Mouse (Mus musculus) small intestine, adult 2 months (tissue): ENCODE measurements around the gene Fosl2. TPM values are rescaled to one million over a fixed set of nuclear protein-coding genes. Genes with fewer than 3 reads are reported as not detected.

Source experiments
- H3K27ac ChIP-seq: fragments of 200-500 bp; 2 replicates; pipeline ENCODE4 v1.5.1; 2012; ENCODE audit warnings: low read depth, low read length, control low read depth, inconsistent platforms; ENCODE audit not compliant: insufficient read depth
- H3K27me3 ChIP-seq: fragments of 200-500 bp; 2 replicates; pipeline ENCODE4 v1.6.1; 2012; ENCODE audit warnings: mild to moderate bottlenecking, moderate library complexity, low read length, inconsistent platforms; ENCODE audit not compliant: control insufficient read depth, insufficient read depth
- H3K36me3 ChIP-seq: fragments of 200-500 bp; 2 replicates; pipeline ENCODE4 v1.6.1; 2012; ENCODE audit warnings: mild to moderate bottlenecking, low read length, control low read depth, inconsistent platforms; ENCODE audit not compliant: control insufficient read depth, insufficient read depth
- H3K4me1 ChIP-seq: fragments of 200-500 bp; 2 replicates; pipeline ENCODE4 v1.6.1; 2012; ENCODE audit warnings: low read length, inconsistent platforms, mixed read lengths; ENCODE audit not compliant: control insufficient read depth, insufficient read depth, insufficient read length
- H3K4me3 ChIP-seq: fragments of 200-500 bp; 2 replicates; pipeline ENCODE4 v1.5.1; 2012; ENCODE audit warnings: low read depth, mild to moderate bottlenecking, control low read depth, inconsistent platforms, low read length, moderate library complexity
- CTCF ChIP-seq: fragments of 200-500 bp; IDR thresholded peaks from 2 replicates; pipeline ENCODE4 v1.5.1; 2012; ENCODE audit warnings: low read depth, mild to moderate bottlenecking, control low read depth, inconsistent platforms, low read length, moderate library complexity, mixed read lengths; ENCODE audit not compliant: insufficient replicate concordance, insufficient read length; ENCODE audit errors: extremely low read depth
- POLR2A ChIP-seq: fragments of 200-500 bp; IDR thresholded peaks from 2 replicates; pipeline ENCODE4 v1.6.1; 2012; ENCODE audit warnings: low read depth, mild to moderate bottlenecking, control low read depth, inconsistent platforms, low read length, moderate library complexity
- WGBS: fragments of 180-500 bp; shearing (Covaris S2); methylation state at CpG from one replicate; pipeline ENCODE4 v1.1.7; 2018; 5-methylcytosine and 5-hydroxymethylcytosine counted together
- polyA plus RNA-seq: library from polyadenylated mRNA; depleted of rRNA; stranded (reverse); fragments of >200 nt; gene quantifications from 2 replicates; pipeline ENCODE4 v1.2.3, GENCODE M21; 2012

The Fosl2 gene
- polyA plus RNA-seq, 1 experiment = 116 TPM

GRCm38 (mm10) chr5:32102971-32103431 is 32.6 kb upstream of the Fosl2 start:
- H3K4me3 ChIP-seq = no peak overlapping the region
- TF ChIP-seq POLR2A = no peak
- TF ChIP-seq CTCF = no peak
- peaks cover 8% of the 10 kb centered on the region; the same call in 1 of the 2 replicates for H3K4me1 ChIP-seq
- peak overlapping the region; percentile 34; the same call in 1 of the 2 replicates for H3K27ac ChIP-seq
- H3K27me3 ChIP-seq = no peaks in the 10 kb centered on the region
- no peaks in the 10 kb centered on the region for H3K36me3 ChIP-seq
- 74% methylated on average over 6 of the region's 6 CpGs for WGBS

GRCm38 (mm10) chr5:32103545-32103944 is 32.1 kb upstream of the Fosl2 start:
- no peaks in the 10 kb centered on the region for H3K27me3 ChIP-seq
- peaks cover 8% of the 10 kb centered on the region; the same call in 1 of the 2 replicates for H3K4me1 ChIP-seq
- 95% methylated on average over 1 of the region's 1 CpGs for WGBS
- H3K27ac ChIP-seq = no peak overlapping the region
- H3K36me3 ChIP-seq = no peaks in the 10 kb centered on the region
- TF ChIP-seq POLR2A (no peak), CTCF (no peak)
- H3K4me3 ChIP-seq = no peak overlapping the region

GRCm38 (mm10) chr5:32104119-32104990 is 31.2 kb upstream of the Fosl2 start:
- 79% methylated on average over 12 of the region's 12 CpGs for WGBS
- Histone ChIP-seq H3K4me1 (peaks cover 8% of the 10 kb centered on the region; the same call in 1 of the 2 replicates), H3K36me3 (no peaks in the 10 kb centered on the region), H3K27me3 (no peaks in the 10 kb centered on the region), H3K27ac (no peak overlapping the region), H3K4me3 (no peak overlapping the region)
- TF ChIP-seq POLR2A = no peak
- no peak for TF ChIP-seq CTCF

- WGBS = 64% methylated on average over 5 of the region's 5 CpGs
- H3K4me1 ChIP-seq = peaks cover 8% of the 10 kb centered on the region; the same call in 1 of the 2 replicates
- TF ChIP-seq POLR2A (no peak), CTCF (no peak)
- no peak overlapping the region for H3K4me3 ChIP-seq
- H3K27ac ChIP-seq = peak overlapping the region; percentile 42
- H3K27me3 ChIP-seq = no peaks in the 10 kb centered on the region
- no peaks in the 10 kb centered on the region for H3K36me3 ChIP-seq
Measured at GRCm38 (mm10) chr5:32106473-32107140, 29.0 kb upstream of the Fosl2 start.

GRCm38 (mm10) chr5:32110651-32111050 is 24.9 kb upstream of the Fosl2 start:
- Histone ChIP-seq H3K27ac (no peak overlapping the region), H3K4me3 (no peak overlapping the region), H3K4me1 (no peaks in the 10 kb centered on the region), H3K27me3 (no peaks in the 10 kb centered on the region), H3K36me3 (no peaks in the 10 kb centered on the region)
- 67% methylated on average over 4 of the region's 4 CpGs for WGBS
- TF ChIP-seq CTCF (no peak), POLR2A (no peak)

- Histone ChIP-seq H3K4me1 (no peaks in the 10 kb centered on the region), H3K27ac (no peak overlapping the region), H3K4me3 (no peak overlapping the region), H3K36me3 (no peaks in the 10 kb centered on the region), H3K27me3 (no peaks in the 10 kb centered on the region)
- WGBS = 78% methylated on average over 7 of the region's 7 CpGs
- no peak for TF ChIP-seq POLR2A
Measured at GRCm38 (mm10) chr5:32112206-32112916, 23.2 kb upstream of the Fosl2 start.
